Mouse (Mus musculus): Measurements from ENCODE around the gene Ngly1.
"Not testable (repeated sequence)": the region's sequence is repeated elsewhere in the genome, so short reads cannot be mapped to it uniquely, and the experiment has no call there.

Ngly1 gene

DNA sequence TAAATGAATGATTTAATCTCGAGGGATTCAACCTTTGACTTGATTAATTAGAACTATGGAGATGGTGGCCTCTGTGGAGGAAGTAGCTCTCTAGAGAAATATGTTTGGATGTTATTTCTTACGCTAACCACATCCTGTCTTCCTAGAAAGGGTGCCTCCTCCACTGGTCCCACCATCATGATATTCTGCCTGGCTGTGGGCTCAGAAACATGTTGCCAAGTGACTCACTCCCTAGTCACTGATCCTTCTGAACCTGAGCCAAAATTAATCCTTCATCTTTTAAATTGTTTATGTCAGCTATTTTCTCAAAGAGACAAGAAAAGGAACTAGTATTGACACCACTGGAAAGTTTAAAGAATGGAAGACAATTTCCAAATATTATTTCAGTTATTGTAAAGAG lies 7.1 kb downstream of the Ngly1 start:
- DNase-seq (ENCODE audit: low spot score in 2 of 2): no peak

DNA sequence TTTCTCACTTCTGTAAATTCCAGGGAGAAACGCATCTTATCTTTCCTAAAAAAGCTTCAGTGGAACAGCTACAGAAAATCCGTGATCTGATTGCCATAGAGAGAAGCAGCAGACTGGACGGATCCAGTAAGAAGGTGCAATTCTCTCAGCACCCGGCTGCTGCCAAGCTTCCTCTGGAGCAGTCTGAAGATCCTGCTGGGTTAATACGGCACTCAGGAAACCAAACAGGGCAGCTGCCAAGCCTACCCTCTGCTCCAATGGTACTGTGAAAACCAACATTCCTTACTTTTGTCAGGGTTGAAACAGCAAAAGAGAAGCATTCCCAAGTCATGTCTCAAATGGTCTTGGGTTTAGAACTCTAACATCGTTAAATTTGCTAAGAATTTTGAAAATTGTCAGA lies 11.5 kb downstream of the Ngly1 start:
- no peak for DNase-seq (ENCODE audit: low spot score in 2 of 2)

DNA sequence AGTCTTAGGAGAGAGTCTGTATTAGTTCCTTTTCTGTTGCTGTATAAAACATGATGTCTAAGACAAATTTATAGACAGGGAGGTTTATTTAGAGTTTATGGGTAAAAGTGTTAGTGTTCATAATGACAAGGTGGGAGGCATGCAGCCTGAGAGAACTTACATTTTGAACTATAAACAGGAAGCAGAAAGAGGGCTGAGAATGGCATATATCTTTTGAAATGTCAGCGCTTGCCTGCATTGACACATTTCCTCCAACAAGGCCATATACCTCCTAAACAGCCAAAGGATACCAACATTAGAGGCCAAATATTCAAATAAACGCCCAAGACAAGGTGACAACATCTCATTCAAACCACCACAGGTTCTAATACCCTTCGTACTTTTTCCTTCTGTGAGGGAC lies 12.8 kb downstream of the Ngly1 start:
- DNase-seq (ENCODE audit: low spot score in 2 of 2): no peak

DNA sequence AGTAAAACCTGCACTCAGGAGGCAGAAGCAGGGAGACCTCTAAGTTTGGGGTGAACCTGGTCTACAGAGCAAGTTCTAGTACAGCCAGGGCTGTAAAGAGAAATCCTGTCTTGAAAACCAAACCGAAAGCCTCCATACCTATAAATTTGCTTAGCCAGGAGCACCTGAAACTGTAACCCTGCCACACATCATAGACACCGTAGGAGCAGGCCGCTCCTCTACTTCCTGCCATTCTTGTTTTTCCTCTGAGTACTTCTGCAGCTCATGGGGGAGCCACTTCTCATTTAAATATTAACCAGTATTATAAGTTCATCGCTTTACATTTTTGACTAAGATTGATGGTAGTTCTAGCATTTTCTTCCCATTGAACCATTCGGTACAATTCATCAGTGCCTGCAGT lies 17.9 kb downstream of the Ngly1 start:
- DNase-seq (ENCODE audit: low spot score in 2 of 2): no peak

DNA sequence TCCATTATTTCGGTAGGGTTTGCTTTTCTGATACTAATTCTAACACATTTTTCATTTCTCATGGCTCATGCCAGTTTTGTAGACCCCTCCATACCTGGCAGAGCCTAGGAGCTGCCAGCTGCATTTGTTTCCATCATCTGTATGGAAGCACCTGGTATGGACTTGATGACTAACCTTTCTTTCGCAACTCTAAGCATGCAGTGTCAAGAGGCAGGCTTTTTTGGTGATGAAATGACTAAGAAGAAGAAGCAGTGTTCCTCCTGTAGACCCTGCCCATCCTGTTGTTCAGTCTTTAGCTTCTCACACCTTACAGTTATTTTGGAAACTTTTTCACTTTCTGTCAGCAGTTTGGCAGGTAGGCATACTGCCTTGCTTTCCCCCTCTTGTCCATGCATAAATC lies 20.7 kb downstream of the Ngly1 start:
- no peak for DNase-seq (ENCODE audit: low spot score in 2 of 2)

DNA sequence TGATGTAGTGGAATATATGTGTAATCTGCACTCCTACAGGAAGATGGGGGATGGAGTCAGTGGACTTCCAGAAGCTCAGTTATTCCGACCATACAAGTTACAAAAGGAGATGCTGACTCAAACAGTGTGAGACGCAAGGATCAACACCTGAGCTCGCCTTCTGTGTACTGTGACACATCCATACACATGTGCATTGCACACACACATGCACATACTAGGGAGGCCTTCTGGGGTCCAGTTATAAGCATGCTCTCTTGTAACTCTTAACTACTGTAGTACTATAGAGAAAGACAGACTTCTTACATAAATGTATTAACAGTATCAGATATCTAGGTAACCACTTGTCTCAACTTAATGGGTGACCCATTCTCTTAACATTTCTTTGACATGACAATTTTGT lies 24.6 kb downstream of the Ngly1 start:
- DNase-seq (ENCODE audit: low spot score in 2 of 2): no peak

DNA sequence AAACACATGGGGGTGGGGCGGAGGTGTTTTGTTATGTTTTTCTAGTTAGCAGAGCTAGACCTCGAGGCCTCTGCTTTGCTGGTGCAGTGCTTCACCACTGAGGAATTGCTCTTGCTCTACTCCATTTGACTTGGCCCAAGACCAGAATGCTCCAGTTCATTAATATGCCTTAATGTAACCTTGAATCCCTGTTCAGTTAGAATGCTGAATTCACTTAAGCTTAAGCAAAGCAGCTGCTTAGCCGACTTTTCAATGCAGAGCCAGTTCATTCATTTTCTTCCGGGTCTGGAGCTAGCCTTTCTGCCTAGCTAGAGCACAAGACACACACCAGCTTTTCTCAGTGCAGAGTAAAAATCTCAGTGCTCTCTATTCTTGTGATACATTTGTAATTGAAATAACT lies 30.1 kb downstream of the Ngly1 start:
- no peak for DNase-seq (ENCODE audit: low spot score in 2 of 2)

DNA sequence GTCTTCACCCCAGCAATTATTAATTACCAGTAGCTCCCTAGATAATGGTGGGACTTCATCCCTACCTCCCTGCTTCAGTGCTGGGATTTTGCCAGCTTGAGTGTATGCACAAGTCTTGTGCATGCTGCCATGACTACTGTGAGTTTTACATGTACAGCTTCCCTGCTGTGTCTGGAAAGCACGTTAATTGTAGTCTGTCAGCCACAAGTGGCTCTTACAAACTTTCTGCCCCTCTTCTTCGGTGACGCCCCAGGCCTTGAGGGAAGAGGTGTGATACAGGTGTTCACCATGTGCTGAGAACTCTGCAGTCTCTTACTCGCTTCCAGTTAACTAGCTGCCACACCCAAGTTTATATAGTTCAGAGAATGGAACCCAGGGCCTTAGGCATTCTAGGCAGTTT lies 34.9 kb downstream of the Ngly1 start:
- DNase-seq (ENCODE audit: low spot score in 2 of 2): no peak

DNA sequence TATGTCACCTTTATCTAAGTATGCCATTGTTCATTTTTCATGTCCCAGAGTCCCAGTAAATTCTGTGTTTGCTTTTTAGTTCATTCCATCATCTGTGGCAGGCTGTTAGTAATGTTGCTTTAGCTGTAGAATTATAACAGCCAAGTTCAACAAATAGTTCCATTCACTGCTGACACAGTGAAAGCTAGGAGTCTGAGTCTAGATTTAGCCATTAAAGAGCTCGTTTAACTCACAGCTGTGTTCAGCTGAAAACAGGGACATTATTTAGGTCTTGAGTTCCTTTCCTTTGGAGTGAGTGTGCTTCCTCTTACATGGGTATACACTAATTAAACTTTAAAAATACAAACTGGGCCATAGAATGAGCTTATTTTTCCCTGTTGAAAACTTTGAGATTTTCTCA lies 43.3 kb downstream of the Ngly1 start:
- no peak for DNase-seq (ENCODE audit: low spot score in 2 of 2)

DNA sequence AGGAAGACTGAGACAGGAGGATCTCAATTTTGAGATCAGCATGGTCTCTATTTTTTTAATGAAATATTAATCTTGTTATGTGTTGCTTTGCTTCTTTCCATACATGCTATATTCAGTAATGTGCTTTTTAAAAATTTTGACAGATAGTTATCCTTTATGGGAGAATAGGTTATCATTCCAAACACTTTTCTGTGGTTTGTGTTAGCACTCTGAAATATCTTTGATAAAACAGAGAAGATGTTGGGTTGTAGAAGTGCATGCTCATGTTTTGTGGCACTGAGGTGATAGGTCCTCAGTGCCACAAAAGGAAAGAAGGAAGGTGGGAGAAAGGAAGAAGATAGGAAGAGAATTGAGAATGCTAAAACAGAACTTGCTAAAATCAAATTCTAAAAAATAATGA lies 43.9 kb downstream of the Ngly1 start:
- no peak for DNase-seq (ENCODE audit: low spot score in 2 of 2)

DNA sequence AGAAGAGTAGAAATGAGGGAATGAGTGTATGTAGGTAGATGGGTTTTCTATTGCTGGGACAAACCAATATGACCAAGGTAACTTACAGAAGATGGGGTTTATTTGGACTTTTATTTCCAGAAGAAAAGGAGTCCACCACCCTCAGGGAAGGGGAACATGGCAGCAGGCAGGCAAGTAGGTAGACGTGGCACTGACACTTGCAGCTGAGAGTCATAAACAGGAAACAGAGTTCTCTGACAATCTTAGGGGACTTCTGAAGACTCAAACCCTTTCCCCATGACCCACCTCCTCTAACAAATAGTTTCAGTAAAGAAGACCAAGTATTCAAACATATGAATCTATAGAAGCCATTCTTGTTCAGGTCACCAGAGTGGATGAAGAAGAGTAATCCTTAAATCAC lies 44.8 kb downstream of the Ngly1 start:
- DNase-seq (ENCODE audit: low spot score in 2 of 2): no peak

DNA sequence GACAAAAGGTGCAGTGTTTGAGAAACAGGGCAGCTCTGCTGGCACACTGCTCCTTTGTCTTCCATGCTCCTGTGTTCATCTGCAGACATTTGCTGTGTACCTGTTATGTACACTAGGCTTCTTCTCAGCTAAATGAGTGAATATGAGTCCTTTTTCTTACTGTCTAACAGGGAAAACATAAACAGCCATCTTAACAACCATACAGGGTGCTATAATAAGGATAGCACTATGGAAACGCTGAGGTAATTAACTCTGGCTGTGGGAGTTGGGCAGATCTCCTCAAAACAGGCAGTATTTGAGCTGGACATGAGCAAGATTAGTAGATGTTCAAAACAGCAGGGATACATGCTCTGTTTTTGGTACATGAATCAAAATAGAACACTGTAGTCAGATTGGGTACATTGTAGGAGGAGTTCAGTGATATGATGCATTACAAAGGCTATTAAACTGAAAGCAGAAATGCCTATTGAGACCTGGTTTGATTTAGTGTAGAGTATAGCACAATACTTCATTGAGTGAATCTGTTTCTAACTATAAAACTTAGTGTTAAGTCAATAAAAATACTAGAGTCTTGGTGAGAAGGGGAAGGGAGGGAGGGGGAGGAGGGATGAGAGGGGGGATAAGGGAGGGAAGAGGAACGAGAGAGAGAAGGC lies 47.9 kb downstream of the Ngly1 start:
- no peak for DNase-seq (ENCODE audit: low spot score in 2 of 2)

DNA sequence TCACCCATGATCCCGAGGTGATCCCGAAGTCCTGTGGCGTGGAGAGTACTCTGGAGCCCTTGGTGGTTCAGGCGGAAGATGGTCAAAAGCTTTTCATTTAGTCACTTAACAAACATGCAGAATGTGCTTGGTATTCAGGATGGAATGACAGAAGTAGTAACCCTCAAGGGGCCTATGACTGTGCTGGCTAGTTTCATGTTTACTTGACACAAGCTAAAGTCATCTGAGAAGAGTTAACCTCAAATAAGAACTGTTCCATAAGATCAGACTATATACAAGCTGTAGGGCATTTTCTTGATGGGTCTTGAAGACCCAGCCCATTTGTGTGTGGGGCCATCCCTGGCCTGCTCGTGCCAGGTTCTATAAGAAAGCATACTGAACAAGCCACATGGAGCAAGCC lies 52.7 kb downstream of the Ngly1 start:
- no peak for DNase-seq (ENCODE audit: low spot score in 2 of 2)

DNA sequence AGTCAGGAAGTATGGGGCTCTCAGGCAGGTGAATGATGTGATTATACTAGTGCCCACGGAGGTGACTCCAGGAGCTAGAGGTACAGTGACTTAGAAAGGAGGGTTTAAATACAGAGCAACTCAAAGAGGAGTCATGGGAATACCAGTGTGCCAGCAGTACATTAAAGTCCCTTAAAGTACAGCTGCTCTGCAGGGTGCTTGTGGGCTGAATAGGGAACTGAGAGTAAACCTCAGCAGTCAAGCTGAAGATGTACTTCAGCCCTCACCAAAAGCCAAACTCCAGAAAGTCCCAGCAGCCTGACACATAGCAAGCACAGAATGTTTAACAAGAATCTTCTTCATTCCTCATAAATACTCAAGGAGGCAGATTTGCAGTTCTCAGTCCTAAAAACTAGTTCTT lies 53.6 kb downstream of the Ngly1 start:
- no peak for DNase-seq (ENCODE audit: low spot score in 2 of 2)

DNA sequence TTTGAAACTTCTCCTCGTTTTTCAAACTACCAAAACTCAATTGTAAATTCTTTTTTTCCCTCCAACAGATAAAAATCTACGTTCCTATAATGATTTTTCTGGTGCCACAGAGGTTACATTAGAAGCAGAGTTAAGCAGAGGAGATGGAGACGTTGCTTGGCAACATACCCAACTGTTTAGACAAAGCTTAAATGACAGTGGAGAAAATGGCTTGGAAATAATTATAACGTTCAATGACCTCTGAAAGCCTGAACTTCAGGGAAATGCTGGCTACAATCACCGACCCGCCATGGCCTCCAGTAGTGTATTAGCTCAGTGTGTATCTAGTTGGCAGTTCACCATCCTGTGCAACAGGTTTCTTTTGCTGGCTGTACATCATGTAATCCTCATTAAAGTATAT lies 61.7 kb downstream of the Ngly1 start:
- DNase-seq (ENCODE audit: low spot score in 2 of 2): no peak

DNA sequence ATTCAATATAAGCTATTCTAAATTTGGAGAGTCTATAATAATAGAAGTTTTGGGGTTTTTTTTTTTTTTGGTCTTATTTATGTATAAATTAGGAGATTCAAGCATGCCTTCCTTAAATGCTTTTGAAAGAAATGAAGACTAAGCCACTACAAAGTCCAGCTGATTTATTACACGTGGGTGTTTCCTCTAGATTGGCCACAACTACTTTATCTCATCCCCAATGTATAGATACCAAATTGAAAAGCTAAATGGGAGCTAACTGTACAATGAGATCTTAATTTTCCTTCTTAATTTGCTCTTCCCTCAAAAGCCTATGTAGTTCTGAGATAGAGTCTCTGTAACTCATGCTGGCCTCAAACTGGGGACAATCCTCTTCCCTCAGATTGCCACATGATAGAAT lies 63.5 kb downstream of the Ngly1 start:
- DNase-seq (ENCODE audit: low spot score in 2 of 2): no peak

DNA sequence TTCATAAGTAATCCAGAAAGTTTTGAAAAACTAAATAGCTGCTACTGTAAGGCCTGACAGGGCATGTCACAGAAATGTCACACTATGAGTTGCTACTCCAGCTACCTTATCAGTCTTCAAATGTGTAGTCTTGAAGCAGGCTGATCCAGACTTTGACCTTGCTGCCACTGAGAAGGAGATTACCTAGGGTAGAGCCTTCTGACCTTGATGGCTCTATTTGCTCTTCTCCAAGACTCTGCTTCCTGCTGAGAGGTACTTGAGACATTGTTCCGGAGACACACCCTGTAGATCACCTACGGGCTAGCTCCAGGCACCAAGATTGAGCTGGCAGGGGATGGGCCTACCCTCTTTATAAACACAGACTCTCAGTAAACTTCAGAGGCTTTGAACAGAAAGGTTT lies 64.0 kb downstream of the Ngly1 start:
- DNase-seq (ENCODE audit: low spot score in 2 of 2): not testable (repeated sequence)

DNA sequence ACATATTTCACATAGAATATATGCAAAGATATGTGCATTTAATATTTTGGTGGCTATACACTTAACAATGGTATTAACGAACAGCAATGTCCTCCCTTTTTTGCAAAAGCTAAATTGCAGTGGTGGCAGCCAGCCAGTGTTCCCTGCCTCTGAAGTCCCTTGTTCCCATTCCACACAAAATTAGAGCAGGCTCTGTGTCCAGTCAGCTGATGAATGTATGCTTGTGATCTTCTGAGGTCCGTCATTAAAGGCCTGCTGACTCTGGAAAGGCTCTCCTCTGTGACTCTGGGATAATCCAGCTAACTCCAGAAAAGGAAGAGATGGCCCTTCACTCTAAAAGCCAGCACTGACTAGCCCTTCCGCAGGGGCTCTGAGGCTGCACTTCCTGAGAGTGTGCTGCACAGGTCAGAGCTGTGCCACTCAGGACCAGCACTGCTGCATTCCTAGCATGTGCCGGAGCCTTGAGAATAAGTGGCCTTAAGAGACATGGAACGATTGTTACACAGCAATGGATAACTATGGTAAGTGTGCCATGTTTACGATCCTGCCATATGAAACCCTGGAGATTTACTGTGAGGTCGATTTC lies 64.9 kb downstream of the Ngly1 start:
- DNase-seq (ENCODE audit: low spot score in 2 of 2): no peak

DNA sequence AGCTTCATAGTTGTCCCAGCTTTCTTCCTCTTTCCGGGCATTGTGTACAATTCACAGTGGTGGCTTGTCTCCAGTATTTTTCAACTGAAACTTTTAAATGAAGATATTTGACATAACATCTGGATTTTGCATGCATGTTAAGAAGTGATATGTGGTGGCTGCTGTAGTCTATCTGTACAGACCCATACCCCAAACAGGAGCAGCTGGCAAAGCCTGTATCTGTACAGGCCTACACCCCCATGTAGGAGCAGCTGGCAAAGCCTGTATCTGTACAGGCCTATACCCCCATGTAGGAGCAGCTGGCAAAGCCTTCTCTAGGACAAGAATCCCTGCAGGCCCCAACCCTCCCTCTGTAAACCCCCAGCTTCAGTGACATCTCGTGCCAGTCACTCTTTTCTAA lies 65.8 kb downstream of the Ngly1 start:
- no peak for DNase-seq (ENCODE audit: low spot score in 2 of 2)

DNA sequence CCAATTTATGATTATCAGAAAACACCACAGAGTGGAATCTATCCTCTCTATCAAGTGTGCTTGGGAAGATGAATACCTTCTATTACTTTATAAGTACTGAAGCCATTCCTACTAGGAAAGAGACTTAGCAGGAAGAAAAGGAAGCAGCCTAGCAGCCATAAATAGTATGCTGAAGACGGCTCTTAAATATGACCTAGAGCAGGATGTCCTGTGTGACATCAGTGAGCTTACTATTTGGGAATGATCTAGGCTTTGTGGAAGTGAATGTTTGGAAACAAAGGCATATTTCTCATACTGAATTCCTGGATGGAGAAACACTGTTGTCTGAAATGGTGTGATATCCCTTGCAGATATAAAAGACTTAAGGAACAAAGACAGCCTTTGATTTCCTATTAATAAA lies 67.6 kb downstream of the Ngly1 start:
- no peak for DNase-seq (ENCODE audit: low spot score in 2 of 2)

DNA sequence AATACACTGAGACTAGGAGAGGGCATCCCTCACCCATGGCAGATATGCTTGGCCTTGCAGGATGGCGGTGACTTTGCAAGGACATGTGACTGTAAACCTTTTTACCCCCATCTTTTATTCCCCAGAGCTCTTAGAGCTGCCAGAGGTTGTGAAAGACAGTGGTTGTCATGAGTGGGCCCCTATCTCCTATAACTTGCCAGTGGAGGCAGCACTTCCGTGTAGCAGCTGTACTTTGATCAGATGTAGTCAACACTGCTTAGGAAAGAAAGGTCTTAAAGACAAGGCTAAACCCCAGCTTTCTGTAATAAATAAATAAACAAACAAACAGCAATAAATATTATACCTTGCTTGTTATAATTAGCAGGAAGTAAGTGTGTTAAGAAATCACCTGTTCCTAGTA lies 70.7 kb downstream of the Ngly1 start:
- no peak for DNase-seq (ENCODE audit: low spot score in 2 of 2)

DNA sequence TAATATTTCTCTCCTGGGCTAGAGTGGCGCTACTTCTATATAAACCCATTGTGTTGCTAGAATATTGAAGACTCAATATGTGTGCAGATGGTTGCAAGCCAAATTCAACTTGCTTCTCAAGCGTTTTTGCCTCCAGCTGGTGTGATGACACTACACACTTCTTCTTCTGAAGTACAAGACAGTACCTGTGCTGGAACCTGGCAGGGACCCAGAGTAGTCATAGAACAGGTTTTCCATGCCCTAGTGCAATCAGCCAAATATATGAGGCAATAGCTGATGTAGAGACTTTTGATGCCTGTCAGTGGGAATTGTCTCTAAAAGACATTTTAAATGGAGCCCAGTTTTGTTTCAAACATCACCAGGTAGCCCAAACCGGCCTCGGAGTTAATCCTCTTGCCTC lies 75.3 kb downstream of the Ngly1 start:
- no peak for DNase-seq (ENCODE audit: low spot score in 2 of 2)

DNA sequence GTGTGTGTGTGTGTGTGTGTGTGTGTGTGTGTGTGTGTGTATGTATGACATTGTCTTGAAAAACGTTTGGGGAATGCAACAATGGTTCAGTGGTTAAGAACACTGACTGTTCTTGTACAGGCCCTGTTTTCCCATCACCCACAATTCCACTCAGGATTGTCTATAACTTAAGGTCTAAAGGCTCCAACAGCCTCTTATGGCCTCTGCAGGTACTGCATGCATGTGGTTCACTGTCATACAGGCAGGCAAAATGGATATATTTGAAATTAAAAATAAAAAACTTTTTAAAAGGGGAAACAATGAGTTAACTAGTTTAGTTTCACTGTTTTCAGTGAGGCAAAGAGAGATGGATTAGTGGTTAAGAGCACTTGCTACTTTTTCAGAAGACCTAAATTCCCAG lies 76.1 kb downstream of the Ngly1 start:
- no peak for DNase-seq (ENCODE audit: low spot score in 2 of 2)

DNA sequence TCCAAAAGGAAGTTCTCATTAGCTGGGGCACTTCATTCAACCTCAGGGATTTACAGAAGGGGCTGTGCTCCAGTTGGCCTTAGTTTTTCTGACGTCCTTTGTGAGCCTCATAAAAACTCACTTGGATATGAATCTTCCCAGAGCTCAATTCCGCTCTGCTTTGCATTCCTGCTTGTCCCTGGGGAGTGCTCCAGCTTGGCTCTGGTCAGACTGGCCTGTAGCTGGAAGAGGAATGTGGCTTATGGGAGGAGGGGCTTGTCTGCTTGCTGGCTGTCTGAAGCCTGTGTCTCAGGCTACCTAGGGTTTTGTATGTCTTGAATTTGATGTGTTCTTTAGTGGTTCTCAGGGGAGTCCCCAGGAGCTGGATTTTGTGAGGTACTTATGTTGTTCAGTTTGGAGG lies 79.5 kb downstream of the Ngly1 start:
- no peak for DNase-seq (ENCODE audit: low spot score in 2 of 2)
